Mouse (Mus musculus) layer of hippocampus, postnatal 25 days (tissue): ENCODE results near the gene Slc6a9. TPM values are rescaled to one million over a fixed set of nuclear protein-coding genes. Genes with fewer than 3 reads are reported as not detected.

Experiments used
- DNase-seq, 2 experiments: peaks; one replicate each; pipeline ENCODE4 v3.0.0; 2022; ENCODE audit warnings: mixed read lengths in 2 of 2, low spot score in 1 of 2; ENCODE audit errors: extremely low spot score in 1 of 2
- total RNA-seq, 2 experiments: library from RNA; stranded (reverse); gene quantifications; 2 replicates each; pipeline ENCODE4 v1.2.3; 2021

Gene Slc6a9
- total RNA-seq, 2 experiments from 2014 or later, result 35.1 to 41.4 TPM

DNA sequence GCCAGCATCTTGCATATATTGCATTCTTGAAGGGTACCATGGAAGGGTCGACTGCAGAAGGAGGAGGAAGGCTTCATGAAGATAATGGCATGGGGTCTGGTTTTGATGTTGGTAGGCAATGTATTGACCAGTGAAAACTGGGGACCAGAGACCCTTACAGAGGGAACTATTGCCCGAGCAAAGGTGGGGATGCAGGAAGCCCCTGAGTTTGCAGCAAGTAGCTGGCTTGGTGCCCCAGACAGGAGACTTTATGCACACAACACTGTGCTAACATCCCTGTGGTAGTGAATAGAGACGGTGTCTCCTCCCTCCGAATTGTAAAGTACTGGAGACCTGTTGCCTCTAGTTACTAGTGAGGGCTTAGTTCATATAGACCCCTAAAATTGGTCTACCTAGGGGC lies 3.0 kb downstream of the Slc6a9 start:
- DNase-seq, result no peak

DNA sequence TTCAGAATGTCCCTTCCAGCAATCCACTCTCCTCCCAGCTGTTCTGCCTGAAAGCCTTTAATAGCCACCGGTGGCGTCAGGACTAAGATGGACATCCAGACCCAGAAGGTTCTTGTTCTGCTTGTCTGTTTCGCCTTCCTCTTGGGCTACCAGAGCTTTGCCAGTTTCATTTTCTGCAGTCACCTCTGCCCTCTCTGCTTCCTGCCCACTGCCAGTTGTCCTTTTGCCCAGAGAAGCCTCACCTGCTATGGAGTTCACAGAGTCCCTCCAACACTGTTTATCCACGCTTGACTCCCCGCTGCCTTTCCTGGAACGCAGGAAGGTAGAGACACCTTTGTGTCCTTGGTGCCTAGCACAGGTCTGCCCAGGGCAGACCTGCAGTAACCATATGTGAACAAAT lies 5.1 kb downstream of the Slc6a9 start:
- no peak for DNase-seq

DNA sequence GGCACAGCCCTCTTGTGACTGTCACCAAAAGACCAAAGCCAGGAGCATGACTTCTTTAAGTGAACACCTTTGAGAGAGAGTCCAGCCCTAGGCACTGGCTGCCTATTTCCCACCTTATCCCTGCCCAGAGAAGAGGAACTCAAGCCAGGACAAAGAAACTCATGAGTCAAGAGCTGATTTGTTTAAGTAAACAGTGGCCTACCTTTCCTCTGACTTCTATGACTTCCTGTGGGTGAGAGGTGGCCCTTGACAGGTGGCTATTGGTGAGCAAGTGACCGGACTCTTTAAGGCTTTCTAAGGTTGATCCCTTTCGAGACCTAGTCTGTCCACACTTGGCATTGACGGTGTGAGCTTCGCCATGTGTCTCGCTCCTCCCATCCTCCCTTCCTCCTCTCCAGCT lies 6.5 kb downstream of the Slc6a9 start:
- no peak for DNase-seq

DNA sequence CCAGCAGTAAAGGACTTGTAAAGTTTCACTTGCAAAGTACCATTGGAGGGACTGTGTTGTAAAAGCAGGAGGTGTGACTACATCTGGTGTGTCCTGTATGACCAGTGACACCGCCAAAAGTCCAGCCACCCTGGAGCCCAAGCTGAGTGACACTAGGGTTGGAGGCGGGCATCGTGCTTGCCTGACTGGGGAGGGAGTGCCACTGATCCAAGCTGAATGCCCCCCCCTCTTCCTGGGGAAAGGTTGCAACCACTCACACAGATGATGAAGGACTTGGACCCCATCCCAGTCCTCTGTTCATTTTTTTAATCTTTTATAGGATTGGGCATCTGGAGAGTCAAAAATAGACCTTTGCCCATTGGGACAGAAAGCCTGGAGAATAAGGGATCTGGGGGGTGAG lies 7.3 kb downstream of the Slc6a9 start:
- DNase-seq, result no peak

DNA sequence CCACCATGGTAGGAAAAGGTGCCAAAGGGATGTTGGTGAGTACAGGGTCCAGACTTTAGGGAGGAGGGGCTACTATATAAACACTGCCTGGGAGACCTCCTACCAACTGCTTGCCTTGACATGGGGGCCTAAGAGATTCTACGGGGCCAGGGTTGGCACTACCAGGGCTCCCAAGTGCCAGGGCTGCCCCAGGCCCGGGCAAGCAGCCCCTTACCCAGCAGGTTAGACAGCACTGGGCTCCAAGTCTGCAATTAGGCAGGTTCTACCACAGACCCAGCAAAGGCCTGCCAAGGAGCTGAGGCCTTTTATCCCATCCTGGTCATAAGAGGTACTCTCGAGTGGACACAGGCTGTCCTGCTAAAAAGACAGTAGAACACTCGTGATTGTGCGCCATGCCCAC lies 8.8 kb downstream of the Slc6a9 start:
- no peak for DNase-seq

DNA sequence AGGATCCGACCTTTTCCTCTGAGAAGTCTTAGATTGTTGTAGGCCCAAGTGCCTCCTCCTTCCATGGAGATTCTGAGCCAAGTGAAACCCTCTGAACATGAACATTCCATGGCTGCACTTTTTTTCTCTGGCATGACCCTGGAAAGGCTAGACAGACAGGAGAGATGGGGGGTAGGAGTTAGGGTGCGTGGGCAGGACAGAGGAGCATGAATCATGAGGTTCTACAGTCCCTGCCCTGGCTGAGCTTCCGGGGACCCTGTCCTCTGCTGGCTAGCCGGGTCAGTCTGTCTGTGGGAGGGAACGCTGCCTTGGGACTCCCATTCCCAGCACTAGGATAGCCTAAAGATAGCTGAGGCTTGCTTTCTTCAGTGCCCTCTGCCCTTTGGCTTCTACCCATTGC lies 10.2 kb downstream of the Slc6a9 start:
- no peak for DNase-seq

DNA sequence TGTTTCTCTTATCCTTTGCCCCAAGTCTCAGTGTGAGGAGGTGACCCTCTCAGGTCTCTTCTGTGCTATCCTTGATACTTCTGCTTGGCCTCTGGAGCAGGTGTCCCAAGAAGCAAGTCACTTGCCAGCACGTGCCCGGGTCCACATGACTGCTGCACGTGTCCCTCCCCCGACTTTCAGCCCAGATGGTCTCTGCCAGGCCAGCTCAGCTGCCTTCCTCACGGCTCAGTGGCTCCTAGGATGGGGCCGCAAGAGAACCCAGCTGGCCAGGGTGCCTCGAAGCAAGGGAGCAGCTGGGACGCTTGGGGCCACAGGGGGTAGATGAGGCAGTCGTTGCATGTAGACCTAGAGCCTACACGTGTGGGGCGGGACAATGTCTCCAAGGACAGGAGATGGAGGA lies 11.0 kb downstream of the Slc6a9 start:
- no peak for DNase-seq

DNA sequence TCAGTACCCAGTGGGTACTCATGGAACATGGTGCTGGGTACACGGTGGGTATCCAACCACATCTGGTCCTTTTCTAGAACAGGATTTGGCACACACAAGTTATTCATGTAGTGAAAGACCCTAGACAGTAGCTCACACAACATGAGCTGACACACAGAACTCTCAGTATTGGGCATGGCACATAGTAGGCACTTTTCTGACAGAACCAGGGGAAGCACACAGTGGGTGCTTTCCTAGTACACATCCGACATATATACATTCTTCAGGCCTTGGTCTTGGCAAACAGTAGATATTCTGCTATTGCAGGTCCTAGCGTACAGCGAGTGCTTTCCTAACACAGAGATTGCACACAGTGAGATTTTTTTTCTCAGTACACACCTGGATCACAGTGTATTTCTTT lies 12.0 kb downstream of the Slc6a9 start:
- no peak for DNase-seq

DNA sequence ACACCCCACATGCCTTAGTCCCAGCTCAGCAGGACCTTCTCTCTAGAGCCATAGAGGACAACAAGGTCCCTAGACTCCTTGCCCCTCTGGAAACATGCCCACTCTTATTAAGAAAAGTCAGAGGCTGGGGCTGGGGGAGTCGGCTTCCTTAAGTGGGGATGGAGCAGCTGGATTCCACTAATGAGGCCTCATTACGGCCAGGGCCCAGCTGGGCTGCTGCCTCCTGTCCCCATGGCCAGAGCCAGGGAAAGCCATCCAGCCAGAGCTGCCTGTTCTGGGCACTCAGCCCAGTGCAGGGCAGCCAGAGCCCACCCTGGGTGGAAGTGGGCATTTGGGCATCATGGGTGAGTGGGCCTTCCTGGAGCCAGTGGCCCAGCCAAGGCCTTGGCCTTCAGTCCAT lies 12.7 kb downstream of the Slc6a9 start:
- no peak for DNase-seq

DNA sequence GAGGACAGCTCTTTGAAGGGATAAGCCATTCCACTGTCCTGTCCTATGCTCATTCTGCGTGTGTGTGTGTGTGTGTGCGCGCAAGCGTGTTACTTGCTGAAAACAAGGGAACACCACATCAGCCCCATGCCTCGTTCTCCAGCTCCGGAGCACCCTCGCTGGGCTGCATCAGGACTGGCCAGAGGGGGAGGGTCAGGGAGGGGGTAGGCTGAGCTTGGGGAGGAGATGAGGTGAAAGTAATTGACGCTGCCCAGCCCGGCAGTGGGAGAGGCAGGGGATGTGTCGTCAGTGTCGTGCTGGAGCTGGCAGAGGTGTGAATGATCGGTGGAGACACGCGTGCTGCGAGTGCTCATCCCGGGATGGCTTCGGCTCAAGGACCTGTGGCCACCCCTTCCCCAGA lies 14.8 kb downstream of the Slc6a9 start:
- DNase-seq, result no peak

DNA sequence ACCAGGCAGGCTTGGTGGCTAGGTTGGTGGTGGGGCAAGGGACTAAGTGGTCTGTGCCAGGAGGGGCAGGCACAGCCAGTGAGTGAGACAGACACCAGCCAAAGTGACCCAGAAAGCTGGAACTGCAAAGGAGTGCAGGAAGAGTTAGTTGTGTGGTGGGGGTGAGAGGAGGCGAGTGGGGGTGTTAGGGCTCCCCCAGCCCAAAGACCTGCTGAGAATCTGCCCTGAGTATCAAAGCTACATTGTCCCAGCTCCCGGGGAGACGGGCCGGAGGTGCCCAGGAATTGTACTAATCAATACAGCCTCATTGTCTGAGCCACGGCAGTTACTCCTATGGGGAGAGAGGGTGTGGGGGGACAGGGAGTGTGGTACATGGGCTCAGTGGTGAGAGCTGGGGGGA lies 15.2 kb downstream of the Slc6a9 start:
- DNase-seq, result no peak

DNA sequence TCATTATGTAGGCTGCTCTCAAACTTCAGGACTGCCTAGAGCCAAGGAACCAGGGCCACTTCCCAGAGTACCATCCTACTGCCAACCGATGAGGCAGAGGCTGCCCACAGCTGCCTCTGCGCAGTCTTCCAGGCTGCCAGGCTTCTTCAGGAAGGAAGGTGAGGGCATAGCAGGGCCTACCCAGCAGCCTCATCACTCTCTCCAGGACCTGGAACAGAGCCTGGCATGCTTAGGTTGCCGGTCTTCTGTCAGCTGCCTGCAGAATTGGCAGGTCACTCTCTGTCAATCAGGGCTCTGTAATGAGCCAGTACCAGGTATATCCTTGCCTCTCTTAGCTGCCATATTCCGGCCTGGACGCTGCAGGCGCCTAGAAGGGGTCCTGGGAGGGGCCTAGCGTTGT lies 15.9 kb downstream of the Slc6a9 start:
- no peak for DNase-seq

DNA sequence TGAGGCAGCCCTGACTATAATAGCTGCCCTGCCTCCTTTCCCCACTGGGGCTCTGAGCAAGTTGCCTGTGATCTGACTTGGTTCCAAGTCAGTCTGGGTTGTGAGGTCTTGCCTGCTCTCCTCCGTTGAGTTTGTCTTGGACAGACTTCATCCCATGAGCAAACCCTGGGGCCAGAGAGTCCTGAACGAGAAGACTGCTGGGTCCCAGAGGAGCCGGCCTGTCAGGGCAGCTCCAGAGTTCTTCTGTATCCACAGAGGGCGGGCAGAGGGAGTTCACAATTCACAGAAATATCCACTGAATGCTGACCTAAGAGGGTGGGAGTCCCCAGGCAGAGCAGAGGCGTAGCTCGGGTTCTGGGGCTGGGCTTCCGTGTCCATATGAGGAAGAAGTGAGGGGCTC lies 16.6 kb downstream of the Slc6a9 start:
- DNase-seq, result no peak

DNA sequence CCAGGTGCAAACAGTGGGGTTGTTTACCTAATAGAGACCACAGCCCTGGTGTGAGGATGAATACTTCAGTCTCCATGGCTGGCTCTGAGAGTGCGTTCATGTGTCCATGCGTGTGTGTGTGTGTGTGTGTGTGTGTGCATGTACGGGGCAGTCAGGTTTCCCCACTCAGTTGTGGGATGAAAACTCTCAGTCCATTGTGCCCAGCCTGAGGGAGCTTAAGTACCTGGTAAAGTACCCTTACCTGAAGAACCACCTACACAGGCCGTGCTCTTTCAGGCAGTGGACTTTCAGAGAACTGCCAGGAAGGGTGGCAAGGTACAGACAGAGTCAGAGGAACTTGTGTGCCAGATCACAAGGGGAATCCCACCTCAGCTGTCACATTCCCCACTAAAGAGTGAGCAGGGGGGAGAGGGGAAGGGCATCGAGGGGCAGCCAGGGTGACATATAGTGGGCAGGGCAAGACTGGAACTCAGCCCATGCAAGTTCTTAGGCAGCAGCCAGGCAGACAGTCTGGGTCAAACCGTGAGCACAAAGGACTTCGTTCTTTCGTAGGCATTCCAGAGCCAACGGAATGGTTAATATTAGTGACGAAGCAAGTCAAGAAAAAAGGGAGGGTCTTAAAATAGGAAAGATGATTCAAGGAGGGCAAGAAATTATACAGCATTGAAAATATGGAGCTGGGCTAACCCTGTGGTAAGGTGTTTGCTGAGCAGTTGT lies 18.0 kb downstream of the Slc6a9 start:
- DNase-seq, result no peak

DNA sequence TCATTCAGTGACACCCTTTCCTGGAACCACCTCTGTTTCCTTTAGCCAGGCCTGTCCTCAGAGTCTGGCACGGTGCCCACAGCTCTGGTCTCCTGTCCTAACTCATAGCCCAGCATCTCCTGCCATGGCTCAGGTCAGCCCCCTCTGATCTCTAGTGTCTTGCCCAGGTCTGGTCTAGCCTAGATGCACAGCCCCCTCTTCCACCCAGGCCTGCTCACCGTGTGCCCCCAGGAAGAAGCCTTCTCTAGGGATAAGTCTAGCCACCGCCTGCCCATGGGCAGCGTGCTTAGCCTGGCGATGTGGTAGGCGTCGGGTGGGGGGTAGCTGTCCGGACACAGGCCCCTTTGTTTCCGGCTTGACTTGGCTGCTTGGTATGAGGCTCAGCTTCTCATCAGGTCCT lies 20.8 kb downstream of the Slc6a9 start:
- DNase-seq, result no peak

DNA sequence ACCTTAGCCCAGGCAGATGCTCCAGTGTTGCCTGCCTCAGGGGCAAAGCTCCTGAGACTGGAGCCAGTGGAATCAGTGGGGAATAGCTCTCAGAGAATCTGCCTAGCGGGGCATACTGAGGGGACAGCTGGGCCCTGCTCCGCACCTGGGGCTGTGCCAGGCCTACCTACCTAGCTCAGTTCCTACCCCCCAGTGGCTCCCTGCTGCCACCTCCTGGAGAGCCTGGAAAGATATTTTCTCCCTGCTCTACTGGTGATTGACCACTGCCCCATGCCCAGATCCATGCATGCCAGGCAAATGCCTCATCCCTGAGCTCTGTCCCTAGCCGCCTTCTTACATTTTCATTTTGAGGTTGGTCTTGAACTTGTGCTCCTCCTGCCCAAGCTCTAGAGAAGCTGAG lies 24.5 kb downstream of the Slc6a9 start:
- peak; percentile 54 to 80 for DNase-seq

DNA sequence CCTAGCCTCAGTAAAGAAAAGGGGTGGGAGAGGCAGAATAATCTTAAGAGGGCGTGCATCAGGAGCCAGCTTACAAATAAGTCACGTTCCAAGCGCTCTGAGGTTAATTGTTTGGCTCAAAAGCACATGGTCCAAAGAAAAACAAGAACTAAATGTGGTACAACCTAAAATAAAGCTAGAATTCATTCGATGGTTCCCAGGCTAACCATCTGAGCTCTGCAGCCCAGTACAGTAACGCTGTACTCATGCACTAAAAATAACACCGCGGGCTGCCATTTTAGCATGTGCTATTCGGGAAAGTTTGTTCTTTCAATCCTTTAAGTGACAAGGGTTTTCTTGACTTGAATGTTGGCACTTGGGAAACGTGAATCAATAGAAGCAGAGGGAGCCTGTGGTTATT lies 26.3 kb downstream of the Slc6a9 start:
- no peak for DNase-seq

DNA sequence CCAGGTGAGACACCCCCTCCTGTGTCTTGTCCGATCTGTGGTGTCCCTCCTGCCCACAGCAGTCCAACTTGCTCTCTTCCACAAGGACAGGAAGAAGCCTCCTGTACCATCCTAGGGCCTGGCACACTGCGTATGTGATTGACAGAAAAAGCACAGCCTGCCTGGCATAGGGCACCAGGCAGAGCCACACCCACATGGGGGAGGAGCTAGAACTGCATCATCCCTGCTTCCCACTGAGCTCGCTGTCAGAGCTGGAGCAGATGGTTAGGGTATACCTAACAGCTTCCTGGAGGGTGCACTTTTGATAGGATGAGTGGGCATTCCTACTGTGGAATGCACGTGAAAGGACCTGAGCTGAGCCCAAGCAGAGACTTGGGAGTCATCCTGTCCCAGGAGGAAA lies 28.5 kb downstream of the Slc6a9 start:
- DNase-seq, result peak in 1 of 2 experiments; percentile 31

DNA sequence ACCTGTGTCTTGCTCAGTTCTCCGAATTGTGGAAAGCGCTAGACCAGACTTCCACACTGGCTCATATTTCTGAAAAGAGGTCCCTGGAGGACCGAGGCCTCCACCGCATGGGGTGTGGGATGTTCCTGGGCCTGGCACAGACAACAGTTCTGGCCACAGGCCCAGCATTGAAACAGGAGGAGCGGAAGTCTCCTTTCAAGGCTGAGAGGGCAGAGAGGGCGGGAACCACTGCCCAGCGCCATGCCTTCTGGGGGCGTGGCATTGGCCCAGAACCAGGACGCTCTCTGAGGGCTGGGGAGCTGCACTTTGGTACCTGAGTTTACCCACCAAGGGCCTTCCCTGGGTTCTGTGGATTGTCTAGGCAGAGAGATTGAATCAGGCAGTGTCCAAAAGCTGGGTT lies 31.8 kb downstream of the Slc6a9 start:
- no peak for DNase-seq

DNA sequence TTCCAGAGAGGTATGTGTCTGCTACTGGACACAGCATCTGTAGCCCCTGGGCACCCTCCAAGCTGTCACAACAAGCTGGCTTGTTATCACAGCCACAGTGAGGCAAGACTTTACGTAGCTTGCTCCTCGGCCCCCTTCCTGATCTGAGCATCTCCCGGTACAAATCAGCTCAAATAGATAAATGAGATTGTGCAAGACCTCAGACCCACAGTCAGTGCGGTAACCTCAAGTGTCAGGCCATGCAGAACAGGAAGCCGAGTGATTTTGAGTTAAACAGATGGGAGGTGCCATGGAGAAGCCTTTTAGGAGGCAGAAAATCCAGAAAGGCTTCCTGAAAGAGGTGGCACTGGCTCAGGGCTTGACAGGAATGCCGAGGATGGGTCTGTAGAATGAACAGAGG lies 32.7 kb downstream of the Slc6a9 start:
- no peak for DNase-seq

DNA sequence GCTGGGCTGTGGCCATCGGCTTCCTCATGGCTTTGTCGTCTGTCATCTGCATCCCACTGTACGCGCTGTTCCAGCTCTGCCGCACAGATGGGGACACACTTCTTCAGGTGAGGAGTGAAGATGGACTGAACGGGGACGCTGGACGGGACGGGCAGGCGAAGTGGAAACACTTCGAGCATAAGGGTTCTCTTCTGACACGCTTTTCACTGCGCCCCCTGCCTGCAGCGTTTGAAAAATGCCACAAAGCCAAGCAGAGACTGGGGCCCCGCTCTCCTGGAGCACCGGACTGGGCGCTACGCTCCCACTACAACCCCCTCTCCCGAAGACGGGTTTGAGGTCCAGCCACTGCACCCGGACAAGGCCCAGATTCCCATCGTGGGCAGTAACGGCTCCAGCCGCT lies 33.5 kb downstream of the Slc6a9 start:
- peak; percentile 49 to 74 for DNase-seq

DNA sequence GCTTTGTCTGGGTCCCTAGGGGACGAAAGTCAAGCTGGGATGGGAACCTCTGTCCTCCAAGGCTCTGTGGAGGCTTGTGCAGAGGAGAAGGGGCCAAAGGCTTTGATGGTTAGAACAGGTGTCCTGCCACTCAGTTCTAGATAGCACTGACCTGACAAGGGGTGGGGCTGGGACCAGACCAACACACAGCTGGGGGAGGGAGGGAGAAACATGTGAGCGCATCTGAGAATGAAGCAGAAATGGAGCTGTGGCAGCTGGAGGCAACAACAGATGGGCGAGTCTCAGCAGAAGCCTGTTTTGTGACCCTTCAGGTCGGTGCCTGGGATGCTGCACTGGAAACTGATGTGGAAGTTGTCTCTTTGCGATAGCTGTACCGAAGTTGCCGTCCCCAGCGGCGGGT lies 35.0 kb downstream of the Slc6a9 start:
- DNase-seq, result no peak

DNA sequence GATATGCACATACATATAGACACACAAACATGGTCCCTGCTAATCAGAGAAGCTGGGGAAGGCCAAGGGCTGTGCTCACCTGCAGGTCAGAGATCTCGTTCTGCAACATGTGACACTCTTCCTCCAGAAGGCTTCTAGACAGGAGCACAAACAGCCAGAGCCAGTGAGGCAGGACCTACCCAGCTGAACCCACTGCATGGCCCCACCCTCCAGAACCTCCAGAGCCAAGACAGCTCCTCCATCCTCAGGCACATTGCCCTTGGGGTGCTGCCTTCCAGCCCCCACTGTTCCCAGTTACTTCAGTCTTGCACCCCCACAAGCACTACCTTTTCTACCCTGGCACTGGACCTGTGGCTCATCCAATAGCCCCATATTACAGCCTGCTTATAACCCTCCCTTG lies 36.1 kb downstream of the Slc6a9 start:
- no peak for DNase-seq
